Mouse (Mus musculus) ES-E14 (cell line): ENCODE data around the gene Pak4.

ENCODE experiments used
- CHD2 ChIP-seq: IDR thresholded peaks from 2 replicates; pipeline ENCODE4 v1.6.1; 2014; ENCODE audit warnings: mild to moderate bottlenecking, low read depth, low read length, inconsistent platforms
- MAFK ChIP-seq: IDR thresholded peaks from 2 replicates; pipeline ENCODE4 v1.6.1; 2014; ENCODE audit warnings: mild to moderate bottlenecking, low read depth, low read length, inconsistent platforms; ENCODE audit not compliant: insufficient read depth
- ZC3H11A ChIP-seq: IDR thresholded peaks from 2 replicates; pipeline ENCODE4 v1.6.1; 2012; ENCODE audit warnings: low read depth, mild to moderate bottlenecking, inconsistent platforms, low read length, borderline replicate concordance

- TF ChIP-seq MAFK = peak; percentile 50; the same call in 1 of the 2 replicates
- no peak for TF ChIP-seq CHD2
- no peak for TF ChIP-seq ZC3H11A
Measured at GRCm38 (mm10) chr7:28645366-28645765, 47.4 kb upstream of the Pak4 start.
